Mouse (Mus musculus) midbrain, embryonic 14.5 days (tissue): ENCODE data around the gene Kdm2a. TPM values are rescaled to one million over a fixed set of nuclear protein-coding genes. Genes with fewer than 3 reads are reported as not detected.

Experiments used
- ATAC-seq: fragments of 200-750 bp; cut with Nextera tagmentation; 2 replicates; pipeline ENCODE4 v1.8.0; 2017; ENCODE audit warnings: moderate number of reproducible peaks, moderate library complexity; ENCODE audit not compliant: low FRiP score, low TSS enrichment
- DNase-seq: peaks from one replicate; pipeline ENCODE4 v3.0.0-alpha.2; 2015
- H3K27ac ChIP-seq: fragments of 300-500 bp; sonication (generic); replicated peaks from 2 replicates; pipeline ENCODE4 v1.5.1; 2014; ENCODE audit warnings: mild to moderate bottlenecking, low read depth, low read length, moderate library complexity
- H3K27me3 ChIP-seq: fragments of 300-500 bp; sonication (generic); 2 replicates; pipeline ENCODE4 v1.6.1; 2014; ENCODE audit warnings: low read length, control low read depth, mixed read lengths; ENCODE audit not compliant: control insufficient read depth, insufficient read depth
- H3K36me3 ChIP-seq: fragments of 300-500 bp; sonication (generic); 2 replicates; pipeline ENCODE4 v1.6.1; 2014; ENCODE audit warnings: low read length, control low read depth; ENCODE audit not compliant: control insufficient read depth, insufficient read depth
- H3K4me1 ChIP-seq: fragments of 300-500 bp; sonication (generic); 2 replicates; pipeline ENCODE4 v1.6.1; 2014; ENCODE audit warnings: mild to moderate bottlenecking, antibody characterized with exemption, low read length, control low read depth; ENCODE audit not compliant: control insufficient read depth, insufficient read depth
- H3K4me2 ChIP-seq: fragments of 300-500 bp; sonication (generic); 2 replicates; pipeline ENCODE4 v1.6.1; 2014; ENCODE audit warnings: mild to moderate bottlenecking, low read length, moderate library complexity
- H3K4me3 ChIP-seq: fragments of 300-500 bp; sonication (generic); replicated peaks from 2 replicates; pipeline ENCODE4 v1.5.1; 2014; ENCODE audit warnings: low read depth, low read length
- H3K9ac ChIP-seq: fragments of 300-500 bp; sonication (generic); replicated peaks from 2 replicates; pipeline ENCODE4 v1.6.1; 2014; ENCODE audit warnings: mild to moderate bottlenecking, low read length, moderate library complexity
- H3K9me3 ChIP-seq: fragments of 300-500 bp; sonication (generic); 2 replicates; pipeline ENCODE4 v1.6.1; 2016; ENCODE audit warnings: low read length, control low read depth, mixed read lengths; ENCODE audit not compliant: control insufficient read depth
- WGBS: fragments of 180-500 bp; shearing (Covaris S2); extraction: QIAGEN DNeasy Blood & Tissue Kit; methylation state at CpG from one replicate; pipeline ENCODE4 v1.1.7; 2014; 5-methylcytosine and 5-hydroxymethylcytosine counted together
- polyA plus RNA-seq: library from polyadenylated mRNA; unstranded; fragments of >200 nt; fragmentation: Nextera tagmentation; extraction: Ambion mirVana; gene quantifications from 2 replicates; pipeline ENCODE4 v1.2.1, GENCODE M21; 2014

The Kdm2a gene
- polyA plus RNA-seq, 1 experiment from 2014 or later = 43.9 TPM

DNA sequence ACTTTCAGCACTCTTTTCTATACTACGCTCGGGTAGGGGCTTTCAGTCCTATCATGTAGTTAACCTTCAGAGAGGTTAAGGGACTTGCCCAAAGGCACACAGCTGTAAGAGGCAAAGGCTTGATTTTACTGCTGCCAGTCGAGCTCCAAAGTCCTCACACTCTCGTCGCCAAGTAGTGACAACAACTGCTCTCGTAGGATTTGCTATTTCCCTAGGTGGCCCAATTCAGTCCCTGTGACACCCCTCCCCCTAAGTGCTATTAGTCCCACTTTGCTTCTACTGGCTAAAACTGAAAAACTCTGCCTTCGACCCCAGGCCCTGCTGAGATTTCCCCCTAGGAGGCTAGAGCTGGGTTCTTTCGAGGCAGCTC, 40.7 kb upstream of the Kdm2a start:
- H3K27ac ChIP-seq = no peak overlapping the region
- DNase-seq (no peak), ATAC-seq (no peak)
- no peaks in the 10 kb centered on the region for H3K36me3 ChIP-seq
- peak overlapping the region; percentile 44 for H3K4me3 ChIP-seq
- H3K4me2 ChIP-seq = peak overlapping the region; percentile 85
- H3K9ac ChIP-seq = peak overlapping the region; percentile 52
- H3K9me3 ChIP-seq = no peaks in the 10 kb centered on the region
- H3K27me3 ChIP-seq = 0 out of 2 replicates have a peak, but pooled peaks cover 3% of the 10 kb centered on the region
- peaks cover 8% of the 10 kb centered on the region; the same call in 1 of the 2 replicates for H3K4me1 ChIP-seq
- WGBS = 7% methylated on average over 8 of the region's 8 CpGs

DNA sequence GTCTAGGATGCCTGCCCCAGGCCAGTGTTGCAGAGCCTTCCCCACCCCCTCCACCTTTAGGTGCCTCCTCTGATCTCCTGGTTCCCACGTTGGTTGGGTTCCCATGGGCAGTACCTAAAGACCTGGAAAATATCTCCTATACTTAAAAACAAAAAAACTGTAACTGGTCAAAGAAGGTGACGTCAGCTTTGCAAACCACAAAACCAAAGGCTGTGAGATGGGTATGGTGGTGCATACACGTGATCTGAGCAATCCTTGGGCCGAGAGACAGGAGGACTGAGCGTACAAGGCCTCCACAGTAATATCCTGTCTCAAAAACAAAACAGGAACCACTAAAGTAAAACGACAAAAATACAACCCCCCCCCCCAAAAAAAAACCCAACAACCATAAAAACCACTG, 39.8 kb upstream of the Kdm2a start:
- no peak for ATAC-seq
- H3K4me2 ChIP-seq = no peak overlapping the region
- H3K9me3 ChIP-seq = no peaks in the 10 kb centered on the region
- H3K36me3 ChIP-seq = no peaks in the 10 kb centered on the region
- no peak overlapping the region for H3K4me3 ChIP-seq
- WGBS = 81% methylated on average over 6 of the region's 6 CpGs
- DNase-seq = no peak
- H3K4me1 ChIP-seq = peaks cover 8% of the 10 kb centered on the region; the same call in 1 of the 2 replicates
- no peak overlapping the region for H3K9ac ChIP-seq
- no peak overlapping the region for H3K27ac ChIP-seq
- H3K27me3 ChIP-seq = 0 out of 2 replicates have a peak, but pooled peaks cover 3% of the 10 kb centered on the region

DNA sequence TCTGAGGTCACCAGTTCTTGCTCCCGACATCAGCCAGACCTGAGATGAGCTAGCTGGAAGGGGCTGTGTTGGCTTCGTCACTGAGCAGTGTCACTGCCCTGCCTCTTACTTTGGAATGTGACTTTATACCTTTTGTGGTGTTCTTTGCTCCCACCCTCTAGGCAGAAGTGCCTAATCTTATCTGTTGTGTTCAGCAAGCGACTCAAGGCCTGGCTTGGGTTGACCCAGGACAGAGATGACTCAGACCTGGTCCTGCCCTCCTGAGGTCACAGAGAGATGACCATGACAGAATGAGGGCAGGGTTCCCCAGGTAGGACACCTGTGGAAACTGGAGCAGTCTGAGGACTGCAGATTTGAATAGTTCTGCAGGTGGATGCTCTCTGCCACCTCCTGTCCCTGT, 38.2 kb upstream of the Kdm2a start:
- Histone ChIP-seq H3K27me3 (0 out of 2 replicates have a peak, but pooled peaks cover 3% of the 10 kb centered on the region), H3K36me3 (no peaks in the 10 kb centered on the region), H3K4me1 (peaks cover 8% of the 10 kb centered on the region; the same call in 1 of the 2 replicates), H3K27ac (no peak overlapping the region), H3K9me3 (no peaks in the 10 kb centered on the region), H3K4me2 (no peak overlapping the region), H3K4me3 (no peak overlapping the region), H3K9ac (no peak overlapping the region)
- WGBS = 87% methylated on average over 3 of the region's 3 CpGs
- DNase-seq (no peak), ATAC-seq (no peak)

DNA sequence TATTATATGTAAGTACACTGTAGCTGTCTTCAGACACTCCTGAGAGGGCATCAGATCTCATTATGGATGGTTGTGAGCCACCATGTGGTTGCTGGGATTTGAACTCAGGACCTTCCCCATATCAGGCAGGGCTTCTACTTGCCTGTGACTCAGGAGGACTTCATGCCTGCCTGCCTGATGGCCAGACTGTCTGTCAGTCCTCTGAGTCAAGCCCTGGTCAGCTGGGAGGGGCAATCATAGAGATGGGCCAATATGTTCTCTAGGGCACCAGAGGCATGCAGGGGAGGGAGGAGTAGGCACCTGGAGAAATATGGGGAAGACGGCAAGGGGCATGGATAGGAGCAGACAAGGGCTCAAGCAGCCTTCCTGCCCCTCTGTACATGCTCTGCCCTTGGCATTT, 36.9 kb upstream of the Kdm2a start:
- Histone ChIP-seq H3K9ac (no peak overlapping the region), H3K27me3 (no peaks in the 10 kb centered on the region), H3K4me3 (no peak overlapping the region), H3K4me2 (no peak overlapping the region), H3K27ac (no peak overlapping the region), H3K9me3 (no peaks in the 10 kb centered on the region), H3K4me1 (peaks cover 8% of the 10 kb centered on the region; the same call in 1 of the 2 replicates), H3K36me3 (no peaks in the 10 kb centered on the region)
- ATAC-seq (no peak), DNase-seq (no peak)
- WGBS = 88% methylated on average over 1 of the region's 1 CpGs

DNA sequence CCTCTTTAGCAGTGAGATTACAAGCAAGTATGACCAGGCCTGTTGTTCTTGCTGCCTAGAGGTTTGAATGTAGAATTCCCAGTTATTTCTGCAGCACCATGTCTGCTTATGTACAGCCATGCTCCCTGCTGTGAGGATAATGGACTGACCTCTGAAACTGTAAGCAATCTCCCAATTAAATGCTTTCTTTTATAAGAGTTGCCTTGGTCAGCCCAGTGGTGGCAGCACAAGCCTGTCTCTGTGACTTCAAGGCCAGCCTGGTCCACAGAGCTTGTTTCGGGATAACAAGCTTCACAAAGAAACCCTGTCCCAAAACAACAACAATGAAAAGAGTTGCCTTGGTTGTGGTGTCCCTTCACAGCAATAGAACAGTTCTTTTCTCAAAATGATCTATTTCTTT, 35.7 kb upstream of the Kdm2a start:
- Histone ChIP-seq H3K4me2 (no peak overlapping the region), H3K9me3 (no peaks in the 10 kb centered on the region), H3K4me3 (no peak overlapping the region), H3K4me1 (no peaks in the 10 kb centered on the region; the same call in 1 of the 2 replicates), H3K27me3 (no peaks in the 10 kb centered on the region), H3K9ac (no peak overlapping the region), H3K27ac (no peak overlapping the region), H3K36me3 (no peaks in the 10 kb centered on the region)
- DNase-seq (no peak), ATAC-seq (no peak)
- WGBS = 76% methylated on average over 1 of the region's 1 CpGs

DNA sequence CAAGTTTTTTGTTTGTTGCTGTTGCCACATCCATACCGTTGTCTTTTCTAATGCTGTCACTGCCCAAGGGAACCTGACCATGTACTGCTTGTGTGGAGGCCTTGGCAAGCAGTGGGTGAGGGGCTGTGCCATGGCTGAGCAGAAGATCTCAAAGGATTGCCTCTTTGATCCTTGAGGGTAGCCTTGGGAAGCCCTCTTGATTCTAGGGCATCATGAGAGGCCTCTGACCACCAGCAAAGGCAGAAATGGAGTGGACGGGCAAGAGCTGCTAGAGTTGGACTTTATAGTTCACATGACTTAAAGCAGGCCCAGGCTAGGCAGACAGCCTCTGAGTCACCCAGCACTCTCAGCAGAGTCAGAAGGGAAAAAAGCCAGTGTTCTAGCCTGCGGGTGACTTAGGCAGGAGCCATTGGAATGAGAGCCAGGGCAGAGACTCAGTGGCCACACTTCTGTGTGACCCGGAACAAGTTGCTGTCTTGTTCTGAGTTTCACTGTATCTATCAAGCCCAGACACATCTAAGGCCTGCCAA, 32.1 kb upstream of the Kdm2a start:
- H3K4me3 ChIP-seq = no peak overlapping the region
- H3K27ac ChIP-seq = no peak overlapping the region
- H3K9me3 ChIP-seq = no peaks in the 10 kb centered on the region
- H3K27me3 ChIP-seq = no peaks in the 10 kb centered on the region
- H3K9ac ChIP-seq = no peak overlapping the region
- WGBS = 92% methylated on average over 4 of the region's 4 CpGs
- no peak overlapping the region for H3K4me2 ChIP-seq
- DNase-seq (no peak), ATAC-seq (no peak)
- H3K36me3 ChIP-seq = no peaks in the 10 kb centered on the region
- no peaks in the 10 kb centered on the region for H3K4me1 ChIP-seq

DNA sequence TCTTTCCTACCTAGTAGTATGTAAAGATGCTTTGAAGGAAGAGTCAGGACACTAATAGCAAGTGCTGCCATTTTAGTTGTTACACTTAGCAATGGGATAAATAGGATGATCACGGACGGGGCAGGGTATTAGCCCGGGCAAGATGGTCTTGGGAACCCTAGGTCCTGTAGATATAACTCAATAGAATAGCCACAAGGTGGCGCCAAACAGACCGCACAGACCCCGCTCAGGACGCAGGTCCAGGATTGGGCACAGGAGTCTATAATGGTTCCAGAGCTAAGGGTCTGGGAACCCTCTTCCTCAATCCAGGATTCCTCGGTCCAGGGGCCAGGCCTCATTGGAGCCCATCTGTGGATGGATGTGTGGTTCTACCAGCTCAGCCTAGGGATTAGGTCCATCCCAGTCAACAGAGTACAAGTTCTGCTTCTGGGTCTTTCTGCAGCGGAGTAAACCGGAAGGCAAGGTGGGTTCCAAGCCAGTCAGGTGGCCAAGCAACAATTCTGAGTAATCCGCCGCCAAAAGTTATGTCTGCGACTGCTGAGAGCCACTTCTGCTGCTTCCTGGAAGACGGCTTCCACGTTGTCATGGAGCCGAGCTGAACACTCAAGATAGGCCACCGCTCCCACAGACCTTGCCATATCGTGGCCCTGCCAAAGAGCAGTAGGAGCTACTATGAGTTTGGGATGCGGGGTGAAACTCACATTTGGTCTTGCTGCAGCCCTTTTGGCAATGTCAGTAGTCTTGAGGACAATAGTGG, 27.7 kb upstream of the Kdm2a start:
- H3K27me3 ChIP-seq = no peaks in the 10 kb centered on the region
- ATAC-seq = no peak
- no peak overlapping the region for H3K4me2 ChIP-seq
- no peaks in the 10 kb centered on the region for H3K36me3 ChIP-seq
- no peak overlapping the region for H3K27ac ChIP-seq
- WGBS = 74% methylated on average over 19 of the region's 19 CpGs
- no peaks in the 10 kb centered on the region for H3K4me1 ChIP-seq
- no peaks in the 10 kb centered on the region for H3K9me3 ChIP-seq
- peak; percentile 47 for DNase-seq
- H3K4me3 ChIP-seq = no peak overlapping the region
- H3K9ac ChIP-seq = no peak overlapping the region

DNA sequence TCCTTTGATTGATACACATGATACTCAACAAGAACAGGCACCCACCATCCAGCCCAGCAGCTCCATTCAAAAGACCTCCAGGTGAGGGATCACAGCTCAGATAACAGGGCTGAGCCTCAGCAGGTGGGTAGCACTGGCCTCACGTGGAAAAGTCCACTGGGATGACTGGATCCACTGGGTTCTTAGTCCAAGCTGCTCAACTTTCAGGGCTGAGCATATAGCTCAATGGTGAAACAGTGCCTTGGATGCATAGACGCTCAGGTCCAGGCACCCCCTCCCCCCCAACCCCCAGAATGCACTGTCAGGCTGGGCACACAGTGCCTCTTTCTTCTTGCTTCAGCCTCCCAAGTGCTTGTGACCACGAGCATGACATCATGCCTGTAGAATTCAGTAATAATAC, 24.9 kb upstream of the Kdm2a start:
- no peak for ATAC-seq

DNA sequence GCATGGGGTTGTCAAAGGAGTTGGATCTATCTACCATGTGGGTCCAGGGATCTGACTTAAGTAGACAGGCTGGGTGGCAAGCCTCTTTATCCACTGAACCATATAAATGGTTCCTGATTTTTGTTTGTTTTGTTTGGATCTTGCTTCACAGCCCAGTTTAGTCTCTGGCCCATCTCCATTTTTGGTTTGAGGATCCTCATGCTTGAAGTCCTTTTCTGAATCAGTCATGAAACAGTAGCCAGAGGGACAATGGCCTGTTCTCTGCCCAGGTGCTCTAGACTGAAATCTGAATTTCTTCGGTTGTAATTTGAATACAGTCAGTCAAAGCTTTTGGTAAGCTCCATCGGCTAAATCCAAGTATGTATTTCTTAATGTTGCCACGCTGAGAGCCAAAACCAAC, 24.5 kb upstream of the Kdm2a start:
- H3K36me3 ChIP-seq = no peaks in the 10 kb centered on the region
- WGBS = 92% methylated on average over 3 of the region's 3 CpGs
- H3K4me1 ChIP-seq = no peaks in the 10 kb centered on the region
- H3K4me2 ChIP-seq = no peak overlapping the region
- no peak for DNase-seq
- H3K4me3 ChIP-seq = no peak overlapping the region
- H3K27ac ChIP-seq = no peak overlapping the region
- H3K27me3 ChIP-seq = no peaks in the 10 kb centered on the region
- no peak overlapping the region for H3K9ac ChIP-seq
- no peak for ATAC-seq
- H3K9me3 ChIP-seq = no peaks in the 10 kb centered on the region

More for the DNA sequence above, 24.9 kb upstream of the Kdm2a start:
- 76% methylated on average over 3 of the region's 3 CpGs for WGBS
- H3K4me2 ChIP-seq = no peak overlapping the region
- DNase-seq = no peak
- H3K36me3 ChIP-seq = no peaks in the 10 kb centered on the region
- no peaks in the 10 kb centered on the region for H3K9me3 ChIP-seq
- H3K27me3 ChIP-seq = no peaks in the 10 kb centered on the region
- no peaks in the 10 kb centered on the region for H3K4me1 ChIP-seq
- H3K9ac ChIP-seq = no peak overlapping the region
- no peak overlapping the region for H3K27ac ChIP-seq
- no peak overlapping the region for H3K4me3 ChIP-seq
